Mouse (Mus musculus) intestine, embryonic 16.5 days (tissue): Measurements from ENCODE around the gene Ryr2. TPM values are rescaled to one million over a fixed set of nuclear protein-coding genes. Genes with fewer than 3 reads are reported as not detected.
A peak's percentile ranks its signal among the peaks of the same experiment; 100 is the strongest.

ENCODE experiments used
- ATAC-seq: fragments of 200-750 bp; cut with Nextera tagmentation; 2 replicates; pipeline ENCODE4 v1.8.0; 2017; ENCODE audit warnings: moderate TSS enrichment, moderate library complexity
- H3K27ac ChIP-seq: fragments of 300-500 bp; sonication (generic); 2 replicates; pipeline ENCODE4 v1.5.1; 2014; ENCODE audit warnings: mild to moderate bottlenecking, low read length
- H3K27me3 ChIP-seq: fragments of 300-500 bp; sonication (generic); replicated peaks from 2 replicates; pipeline ENCODE4 v1.6.1; 2014; ENCODE audit warnings: low read length, control low read depth, mixed read lengths; ENCODE audit not compliant: control insufficient read depth, insufficient read depth
- H3K36me3 ChIP-seq: fragments of 300-500 bp; sonication (generic); 2 replicates; pipeline ENCODE4 v1.6.1; 2014; ENCODE audit warnings: low read length, control low read depth; ENCODE audit not compliant: control insufficient read depth, insufficient read depth
- H3K4me1 ChIP-seq: fragments of 300-500 bp; sonication (generic); 2 replicates; pipeline ENCODE4 v1.6.1; 2014; ENCODE audit warnings: low read length, control low read depth, mixed read lengths; ENCODE audit not compliant: control insufficient read depth, insufficient read depth
- H3K4me2 ChIP-seq: fragments of 300-500 bp; sonication (generic); 2 replicates; pipeline ENCODE4 v1.6.1; 2014; ENCODE audit warnings: low read depth, low read length, control low read depth
- H3K4me3 ChIP-seq: fragments of 300-500 bp; sonication (generic); 2 replicates; pipeline ENCODE4 v1.5.1; 2014; ENCODE audit warnings: mild to moderate bottlenecking, low read length
- H3K9ac ChIP-seq: fragments of 300-500 bp; sonication (generic); 2 replicates; pipeline ENCODE4 v1.6.1; 2014; ENCODE audit warnings: low read depth, low read length
- H3K9me3 ChIP-seq: fragments of 300-500 bp; sonication (generic); 2 replicates; pipeline ENCODE4 v1.6.1; 2016; ENCODE audit warnings: low read length, control low read depth; ENCODE audit not compliant: control insufficient read depth
- WGBS: fragments of 180-500 bp; shearing (Covaris S2); extraction: QIAGEN DNeasy Blood & Tissue Kit; methylation state at CpG from one replicate; pipeline ENCODE4 v1.1.7; 2014; 5-methylcytosine and 5-hydroxymethylcytosine counted together
- polyA plus RNA-seq: library from polyadenylated mRNA; unstranded; fragments of >200 nt; fragmentation: Nextera tagmentation; extraction: Ambion mirVana; gene quantifications from 2 replicates; pipeline ENCODE4 v1.2.1, GENCODE M21; 2015

The Ryr2 gene
- polyA plus RNA-seq, 1 experiment from 2014 or later: 0.78 TPM

DNA sequence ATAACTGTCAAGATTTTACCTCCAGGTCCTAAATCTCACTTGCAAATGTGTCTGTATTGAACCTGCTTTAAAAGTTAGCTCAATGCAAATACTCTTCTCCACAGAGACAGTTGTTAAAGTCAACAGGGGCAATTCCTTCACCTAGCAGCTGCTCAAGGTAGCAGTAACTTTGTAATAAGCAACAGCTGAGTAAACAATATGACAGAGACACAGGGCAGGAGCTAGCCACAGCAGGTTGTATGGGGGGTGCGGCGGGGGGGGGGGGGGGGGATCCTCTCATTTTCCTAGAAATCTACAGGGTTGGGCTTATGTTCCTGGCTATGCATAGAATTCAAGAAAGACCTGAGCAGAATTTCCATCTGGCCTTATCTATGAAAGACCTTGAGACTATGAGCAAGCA is 339.8 kb downstream of the Ryr2 start:
- Histone ChIP-seq H3K27ac (no peak overlapping the region), H3K36me3 (no peaks in the 10 kb centered on the region), H3K4me3 (no peak overlapping the region), H3K27me3 (no peaks in the 10 kb centered on the region), H3K9ac (no peak overlapping the region), H3K4me2 (no peak overlapping the region), H3K4me1 (no peaks in the 10 kb centered on the region), H3K9me3 (no peaks in the 10 kb centered on the region)
- peak; percentile 66 for ATAC-seq
- WGBS: 75% methylated on average over 2 of the region's 2 CpGs

DNA sequence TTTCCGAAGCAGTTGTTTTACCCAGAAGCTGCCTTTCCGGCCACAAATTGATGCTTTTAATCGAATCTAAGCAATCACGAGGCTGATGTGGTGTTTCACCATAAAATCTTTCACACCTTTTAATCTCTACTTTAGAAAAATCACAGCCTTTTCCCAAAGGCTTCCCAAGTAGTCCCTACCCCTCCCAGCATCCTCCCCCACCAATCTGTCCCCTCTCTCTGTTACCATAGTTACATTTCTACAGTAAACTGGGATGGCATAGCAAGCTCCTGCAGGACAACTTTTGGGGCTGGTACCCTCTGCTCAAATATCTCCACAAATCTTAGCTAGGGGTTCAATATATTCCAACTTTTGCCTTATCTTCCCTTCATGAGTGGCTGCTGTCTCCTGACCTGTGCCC is 342.8 kb downstream of the Ryr2 start:
- Histone ChIP-seq H3K9ac (no peak overlapping the region), H3K4me2 (no peak overlapping the region), H3K27me3 (no peaks in the 10 kb centered on the region), H3K4me1 (no peaks in the 10 kb centered on the region), H3K36me3 (no peaks in the 10 kb centered on the region), H3K4me3 (no peak overlapping the region), H3K27ac (no peak overlapping the region), H3K9me3 (no peaks in the 10 kb centered on the region)
- ATAC-seq: no peak
- WGBS: 89% methylated on average over 4 of the region's 4 CpGs

DNA sequence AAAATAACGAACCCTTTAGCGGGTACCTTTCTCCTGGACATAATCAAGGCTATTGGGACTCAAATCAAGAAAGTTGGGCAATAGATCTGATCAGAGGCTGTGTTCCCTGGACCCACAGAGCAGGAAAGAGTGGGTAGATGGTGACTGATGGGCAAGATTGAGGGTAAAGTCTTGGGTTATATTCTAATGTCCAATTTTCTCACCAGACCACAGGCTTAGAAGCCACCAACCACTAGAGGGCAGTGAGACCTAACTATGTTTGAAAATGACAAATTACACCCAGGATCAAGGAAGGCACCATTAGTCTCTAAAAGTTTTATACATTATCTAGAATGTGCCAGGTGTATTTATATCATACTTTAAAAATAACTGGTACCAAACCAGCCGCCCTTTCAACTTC is 343.6 kb downstream of the Ryr2 start:
- Histone ChIP-seq H3K9ac (no peak overlapping the region), H3K4me1 (no peaks in the 10 kb centered on the region), H3K4me3 (no peak overlapping the region), H3K4me2 (no peak overlapping the region), H3K36me3 (no peaks in the 10 kb centered on the region), H3K27ac (no peak overlapping the region), H3K9me3 (no peaks in the 10 kb centered on the region), H3K27me3 (no peaks in the 10 kb centered on the region)
- WGBS: 60% methylated on average over 3 of the region's 3 CpGs
- no peak for ATAC-seq

DNA sequence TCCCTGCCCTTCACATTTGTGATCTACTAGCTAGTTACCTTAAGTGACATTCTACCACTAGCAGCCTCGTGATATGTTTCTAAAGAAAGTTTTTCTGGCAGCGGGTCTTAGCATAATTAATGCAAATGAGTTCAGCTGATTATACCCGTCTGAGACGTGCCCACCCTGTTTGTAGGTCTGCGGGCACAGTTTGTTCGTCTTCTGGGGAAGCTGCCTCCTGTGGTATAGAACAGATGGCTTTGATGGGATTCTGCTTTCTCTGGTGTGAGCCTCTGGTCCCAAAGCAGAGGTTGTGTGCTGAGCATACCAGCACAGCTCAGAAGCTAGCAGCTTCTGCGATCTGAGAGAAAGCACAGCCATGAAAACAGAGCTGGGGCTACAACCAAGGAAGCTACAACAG is 348.9 kb downstream of the Ryr2 start:
- Histone ChIP-seq H3K9ac (no peak overlapping the region), H3K27me3 (no peaks in the 10 kb centered on the region), H3K27ac (no peak overlapping the region), H3K4me2 (no peak overlapping the region), H3K36me3 (no peaks in the 10 kb centered on the region), H3K9me3 (no peaks in the 10 kb centered on the region), H3K4me1 (no peaks in the 10 kb centered on the region), H3K4me3 (no peak overlapping the region)
- WGBS: 75% methylated on average over 7 of the region's 7 CpGs
- no peak for ATAC-seq

DNA sequence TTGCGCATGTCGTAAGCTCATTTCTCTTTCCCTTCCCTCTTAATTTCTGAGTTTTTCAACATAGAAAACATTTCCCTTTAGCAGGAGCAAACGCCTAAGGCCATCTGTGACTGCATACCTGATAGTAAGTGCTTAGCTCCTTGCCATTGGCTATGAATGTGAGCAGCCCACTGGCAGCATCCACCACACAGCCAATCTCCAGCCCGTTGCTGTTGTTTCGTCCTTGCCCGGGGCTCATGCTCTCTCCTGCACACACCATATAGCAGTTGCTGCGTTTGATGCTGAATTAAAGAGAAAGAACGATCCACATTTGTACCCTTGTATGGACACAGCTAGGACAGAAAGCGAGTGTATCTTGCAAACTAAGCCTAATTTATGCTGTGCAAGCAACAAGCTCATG is 361.3 kb downstream of the Ryr2 start:
- H3K9me3 ChIP-seq: no peaks in the 10 kb centered on the region
- no peak overlapping the region for H3K4me3 ChIP-seq
- no peak overlapping the region for H3K27ac ChIP-seq
- H3K4me2 ChIP-seq: no peak overlapping the region
- H3K36me3 ChIP-seq: no peaks in the 10 kb centered on the region
- WGBS: 90% methylated on average over 9 of the region's 9 CpGs
- no peaks in the 10 kb centered on the region for H3K4me1 ChIP-seq
- no peak overlapping the region for H3K9ac ChIP-seq
- ATAC-seq: no peak
- H3K27me3 ChIP-seq: no peaks in the 10 kb centered on the region

DNA sequence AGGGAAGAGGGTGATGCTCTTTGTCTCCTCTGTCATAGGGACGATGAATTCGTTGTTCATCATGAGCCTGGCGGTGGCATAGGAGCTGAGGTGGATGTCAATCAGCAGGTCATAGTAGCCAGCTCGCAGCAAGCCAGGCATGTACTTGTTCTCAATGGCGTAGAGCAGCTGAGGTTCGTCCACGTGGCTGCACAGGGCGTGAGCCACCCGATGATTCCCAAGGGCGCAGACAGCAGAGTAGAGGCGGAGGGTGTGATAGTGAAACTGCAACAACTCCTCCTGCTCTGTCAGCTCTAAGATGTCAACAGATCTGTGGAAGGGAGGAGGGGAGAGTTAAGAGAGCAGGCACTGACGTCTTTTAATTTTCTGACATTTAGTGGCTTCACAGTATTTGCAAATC is 368.5 kb downstream of the Ryr2 start:
- Histone ChIP-seq H3K4me1 (no peaks in the 10 kb centered on the region), H3K27me3 (no peaks in the 10 kb centered on the region), H3K9ac (no peak overlapping the region), H3K9me3 (no peaks in the 10 kb centered on the region), H3K36me3 (no peaks in the 10 kb centered on the region), H3K4me3 (no peak overlapping the region), H3K4me2 (no peak overlapping the region), H3K27ac (no peak overlapping the region)
- WGBS: 91% methylated on average over 12 of the region's 12 CpGs
- ATAC-seq: no peak

DNA sequence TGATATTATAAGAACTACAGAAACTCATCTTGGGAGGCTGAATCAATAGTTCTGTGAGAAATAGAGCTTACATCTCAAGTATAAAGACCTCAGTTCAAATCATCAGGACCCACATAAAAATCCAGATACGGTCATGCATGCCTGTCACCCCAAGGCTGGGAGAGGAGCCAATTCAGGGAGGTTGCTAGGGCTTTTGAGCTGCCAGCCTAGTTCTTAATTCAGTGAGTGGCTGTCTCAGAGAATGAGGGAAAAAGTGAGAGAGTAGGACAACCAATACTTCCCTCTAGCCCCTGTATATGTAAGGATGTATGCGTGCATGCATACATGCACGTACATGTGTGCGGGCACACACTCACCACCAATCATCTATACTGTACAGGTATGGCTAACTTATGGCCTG is 390.5 kb downstream of the Ryr2 start:
- ATAC-seq: no peak
- WGBS: 93% methylated on average over 4 of the region's 4 CpGs
- no peak overlapping the region for H3K27ac ChIP-seq

DNA sequence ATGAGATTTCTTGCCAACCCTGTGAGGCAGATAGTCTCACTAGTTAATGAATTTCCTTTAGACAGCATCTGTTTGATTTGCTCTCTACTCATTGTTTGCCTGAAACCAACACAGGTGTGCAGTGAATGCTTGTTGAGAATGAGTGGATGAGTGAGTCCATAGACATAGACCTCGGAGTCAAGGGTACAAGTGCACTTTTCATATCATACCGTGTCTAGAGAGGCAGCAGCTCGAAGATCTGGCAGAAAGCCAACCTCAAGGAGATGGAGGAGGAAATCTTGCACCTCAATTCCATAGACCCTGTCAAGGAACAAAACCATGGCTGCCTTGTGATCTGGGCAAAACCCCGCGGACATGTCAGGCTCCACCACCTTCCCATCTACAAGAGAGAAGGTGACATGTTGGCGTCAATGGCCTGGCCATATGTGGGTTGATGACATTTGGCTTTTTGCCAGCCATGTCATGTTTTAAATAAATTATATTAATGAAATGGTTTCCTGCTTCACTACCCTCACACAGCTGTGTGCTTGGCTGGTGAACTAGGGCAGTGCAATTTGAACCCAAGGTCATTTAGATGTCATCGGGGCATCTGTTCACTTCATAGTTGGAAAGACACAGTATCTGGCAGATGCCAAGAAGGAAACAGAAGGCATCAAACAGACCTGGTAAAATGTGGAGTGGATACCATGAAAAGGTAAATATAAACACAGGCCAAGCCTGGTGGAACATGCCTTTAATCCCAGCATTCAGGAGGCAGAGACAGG is 396.9 kb downstream of the Ryr2 start:
- Histone ChIP-seq H3K9ac (no peak overlapping the region), H3K9me3 (no peaks in the 10 kb centered on the region), H3K27ac (no peak overlapping the region), H3K4me2 (no peak overlapping the region), H3K4me1 (no peaks in the 10 kb centered on the region), H3K27me3 (no peaks in the 10 kb centered on the region), H3K4me3 (no peak overlapping the region), H3K36me3 (no peaks in the 10 kb centered on the region)
- 78% methylated on average over 7 of the region's 7 CpGs for WGBS
- no peak for ATAC-seq

More for the DNA sequence above, 390.5 kb downstream of the Ryr2 start:
- Histone ChIP-seq H3K27me3 (no peaks in the 10 kb centered on the region), H3K9me3 (no peaks in the 10 kb centered on the region), H3K4me2 (no peak overlapping the region), H3K4me3 (no peak overlapping the region), H3K9ac (no peak overlapping the region), H3K36me3 (no peaks in the 10 kb centered on the region), H3K4me1 (no peaks in the 10 kb centered on the region)

DNA sequence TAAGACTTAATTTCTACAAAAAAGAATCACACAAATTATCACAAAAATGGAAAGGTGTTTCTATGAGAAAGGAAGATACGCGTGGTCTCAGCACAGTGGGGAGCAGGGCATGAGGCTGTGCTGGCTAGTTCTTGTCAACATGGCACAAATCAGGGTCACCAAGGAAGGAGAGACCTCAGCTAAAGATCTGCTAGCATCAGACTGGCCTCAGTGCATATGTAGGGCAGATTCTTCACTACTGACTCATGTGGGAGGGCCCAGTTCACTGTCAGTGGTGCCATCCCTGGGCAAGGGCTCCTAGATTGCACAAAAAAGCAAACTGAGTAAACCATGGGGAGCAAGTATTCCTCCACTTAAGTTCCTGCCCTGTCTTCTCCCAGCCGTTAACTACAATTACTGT is 405.0 kb downstream of the Ryr2 start:
- no peak overlapping the region for H3K9ac ChIP-seq
- no peaks in the 10 kb centered on the region for H3K4me1 ChIP-seq
- WGBS: 79% methylated on average over 3 of the region's 3 CpGs
- H3K4me3 ChIP-seq: no peak overlapping the region
- no peaks in the 10 kb centered on the region for H3K36me3 ChIP-seq
- ATAC-seq: no peak
- no peak overlapping the region for H3K4me2 ChIP-seq
- no peaks in the 10 kb centered on the region for H3K27me3 ChIP-seq
- H3K27ac ChIP-seq: no peak overlapping the region
- no peaks in the 10 kb centered on the region for H3K9me3 ChIP-seq

DNA sequence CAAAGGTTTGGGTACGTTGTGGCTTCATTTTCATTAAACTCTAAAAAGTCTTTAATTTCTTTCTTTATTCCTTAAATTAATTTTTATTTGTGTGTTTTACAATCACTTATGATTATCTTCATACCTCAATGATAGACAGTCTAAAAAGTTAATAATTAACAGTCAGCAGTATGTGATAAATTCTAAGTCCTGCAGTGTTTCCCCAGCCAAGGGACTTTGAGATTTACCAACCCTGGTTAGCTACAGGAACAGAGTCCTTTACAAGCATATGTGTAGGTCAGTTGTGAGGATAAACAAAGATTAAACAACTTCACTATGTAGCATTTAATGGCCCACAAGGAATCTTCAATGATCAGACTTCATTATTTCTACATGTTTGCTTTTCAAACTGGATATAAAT is 410.2 kb downstream of the Ryr2 start:
- Histone ChIP-seq H3K4me2 (no peak overlapping the region), H3K4me1 (no peaks in the 10 kb centered on the region), H3K27me3 (no peaks in the 10 kb centered on the region), H3K9me3 (no peaks in the 10 kb centered on the region), H3K27ac (no peak overlapping the region), H3K36me3 (no peaks in the 10 kb centered on the region), H3K9ac (no peak overlapping the region), H3K4me3 (no peak overlapping the region)
- 76% methylated on average over 1 of the region's 1 CpGs for WGBS
- peak; percentile 94 for ATAC-seq
